Mouse (Mus musculus) G1E (cell line): ENCODE data around the gene Mcu.

Experiments used
- CTCF ChIP-seq: IDR thresholded peaks from 2 replicates; pipeline ENCODE4 v1.5.1; 2012; ENCODE audit warnings: low read depth, low read length, inconsistent platforms, mixed read lengths
- GATA1 ChIP-seq: IDR thresholded peaks from 2 replicates; pipeline ENCODE4 v1.6.1; 2012; ENCODE audit warnings: borderline replicate concordance, low read length, inconsistent platforms, mixed read lengths
- GATA2 ChIP-seq: IDR thresholded peaks from 2 replicates; pipeline ENCODE4 v1.6.1; 2012; ENCODE audit warnings: low read depth, low read length, inconsistent platforms, borderline replicate concordance
- POLR2AphosphoS5 ChIP-seq: IDR thresholded peaks from 2 replicates; pipeline ENCODE4 v1.6.1; 2012; ENCODE audit warnings: low read depth, low read length, inconsistent platforms; ENCODE audit not compliant: insufficient replicate concordance
- TAL1 ChIP-seq: conservative IDR thresholded peaks from 2 replicates; pipeline ENCODE4 v1.6.1; 2012; ENCODE audit warnings: low read depth, low read length, inconsistent platforms, mixed read lengths

- TF ChIP-seq CTCF, result no peak
- TF ChIP-seq GATA1, result no peak
- no peak for TF ChIP-seq GATA2
- TF ChIP-seq TAL1, result no peak
- TF ChIP-seq POLR2AphosphoS5, result no peak
These were observed 77.5 kb downstream of the Mcu start for GRCm38 (mm10) chr10:59538767-59539532.
